Mouse (Mus musculus) limb, embryonic 11.5 days (tissue): ENCODE measurements around the gene Prima1. TPM values are rescaled to one million over a fixed set of nuclear protein-coding genes. Genes with fewer than 3 reads are reported as not detected.

Source experiments
- ATAC-seq: fragments of 200-750 bp; cut with Nextera tagmentation; 2 replicates; pipeline ENCODE4 v1.8.0; 2017; ENCODE audit warnings: low read depth; ENCODE audit not compliant: insufficient number of reproducible peaks, low FRiP score, low TSS enrichment
- DNase-seq: peaks from one replicate; pipeline ENCODE4 v3.0.0-alpha.2; 2015; ENCODE audit warnings: low spot score
- H3K27ac ChIP-seq: fragments of 300-500 bp; sonication (generic); replicated peaks from 2 replicates; pipeline ENCODE4 v1.5.1; 2014; ENCODE audit warnings: low read depth, mild to moderate bottlenecking, low read length
- H3K27me3 ChIP-seq: fragments of 300-500 bp; sonication (generic); 2 replicates; pipeline ENCODE4 v1.6.1; 2014; ENCODE audit warnings: mild to moderate bottlenecking, low read length, mixed read lengths; ENCODE audit not compliant: control insufficient read depth, insufficient read depth
- H3K36me3 ChIP-seq: fragments of 300-500 bp; sonication (generic); 2 replicates; pipeline ENCODE4 v1.6.1; 2014; ENCODE audit warnings: mild to moderate bottlenecking, low read length, moderate library complexity, mixed read lengths; ENCODE audit not compliant: control insufficient read depth, insufficient read depth
- H3K4me1 ChIP-seq: fragments of 300-500 bp; sonication (generic); 2 replicates; pipeline ENCODE4 v1.6.1; 2014; ENCODE audit warnings: low read length, mixed read lengths; ENCODE audit not compliant: control insufficient read depth, insufficient read depth
- H3K4me2 ChIP-seq: fragments of 300-500 bp; sonication (generic); 2 replicates; pipeline ENCODE4 v1.6.1; 2014; ENCODE audit warnings: low read depth, mild to moderate bottlenecking, moderate library complexity; ENCODE audit not compliant: severe bottlenecking
- H3K4me3 ChIP-seq: fragments of 300-500 bp; sonication (generic); 2 replicates; pipeline ENCODE4 v1.5.1; 2014; ENCODE audit warnings: low read depth, low read length
- H3K9ac ChIP-seq: fragments of 300-500 bp; sonication (generic); 2 replicates; pipeline ENCODE4 v1.6.1; 2014; ENCODE audit warnings: mild to moderate bottlenecking, low read length
- H3K9me3 ChIP-seq: fragments of 300-500 bp; sonication (generic); 2 replicates; pipeline ENCODE4 v1.6.1; 2016; ENCODE audit warnings: low read length; ENCODE audit not compliant: control insufficient read depth
- WGBS: fragments of 180-500 bp; shearing (Covaris S2); extraction: QIAGEN DNeasy Blood & Tissue Kit; methylation state at CpG from one replicate; pipeline ENCODE4 v1.1.7; 2014; 5-methylcytosine and 5-hydroxymethylcytosine counted together
- polyA plus RNA-seq: library from polyadenylated mRNA; unstranded; fragments of >200 nt; fragmentation: Nextera tagmentation; extraction: Ambion mirVana; gene quantifications from 2 replicates; pipeline ENCODE4 v1.2.1, GENCODE M21; 2014

Prima1 gene
- polyA plus RNA-seq, 1 experiment from 2014 or later, result 0.16 TPM

GRCm38 (mm10) chr12:103189771-103190170 is 52.2 kb downstream of the Prima1 start:
- no peak for ATAC-seq
- no peak overlapping the region for H3K27ac ChIP-seq
- WGBS, result 82% methylated on average over 12 of the region's 12 CpGs

DNA sequence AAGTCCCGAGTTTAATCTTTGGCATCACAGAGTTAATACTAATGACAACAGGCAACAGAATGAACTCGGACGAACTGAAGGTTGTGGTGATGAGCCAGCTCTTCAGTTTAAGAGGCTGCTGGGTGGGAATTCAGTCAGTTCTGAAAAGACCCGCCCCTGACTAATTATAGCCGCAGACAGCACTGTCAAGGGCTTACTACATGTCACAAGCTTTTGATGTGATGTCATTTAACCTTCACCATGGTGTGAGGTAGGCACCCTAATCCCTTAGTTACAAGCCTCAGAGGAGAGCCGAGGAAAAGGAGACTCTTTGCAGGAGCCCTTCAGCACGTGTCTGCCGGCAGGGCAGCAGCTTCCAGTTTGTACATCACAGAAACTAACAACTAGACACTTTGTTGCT is 53.7 kb downstream of the Prima1 start:
- ATAC-seq (no peak), DNase-seq (no peak)
- Histone ChIP-seq H3K9me3 (no peaks in the 10 kb centered on the region), H3K36me3 (no peaks in the 10 kb centered on the region), H3K4me3 (no peak overlapping the region), H3K4me1 (0 out of 2 replicates have a peak, but pooled peaks cover 3% of the 10 kb centered on the region), H3K27ac (no peak overlapping the region), H3K27me3 (no peaks in the 10 kb centered on the region), H3K4me2 (no peak overlapping the region), H3K9ac (no peak overlapping the region)
- 60% methylated on average over 8 of the region's 8 CpGs for WGBS

More at GRCm38 (mm10) chr12:103189771-103190170, 52.2 kb downstream of the Prima1 start:
- H3K9me3 ChIP-seq, result no peaks in the 10 kb centered on the region
- no peaks in the 10 kb centered on the region for H3K27me3 ChIP-seq
- no peaks in the 10 kb centered on the region for H3K36me3 ChIP-seq
- H3K9ac ChIP-seq, result no peak overlapping the region
- no peak overlapping the region for H3K4me3 ChIP-seq
- H3K4me2 ChIP-seq, result no peak overlapping the region
- no peak for DNase-seq
- 0 out of 2 replicates have a peak, but pooled peaks cover 3% of the 10 kb centered on the region for H3K4me1 ChIP-seq

- 79% methylated on average over 7 of the region's 7 CpGs for WGBS
- 0 out of 2 replicates have a peak, but pooled peaks cover 3% of the 10 kb centered on the region for H3K4me1 ChIP-seq
- no peak for ATAC-seq
- no peak overlapping the region for H3K27ac ChIP-seq
- no peaks in the 10 kb centered on the region for H3K27me3 ChIP-seq
- H3K36me3 ChIP-seq, result no peaks in the 10 kb centered on the region
- H3K4me3 ChIP-seq, result no peak overlapping the region
- H3K4me2 ChIP-seq, result no peak overlapping the region
- H3K9me3 ChIP-seq, result no peaks in the 10 kb centered on the region
- H3K9ac ChIP-seq, result no peak overlapping the region
- DNase-seq, result no peak
Observed at GRCm38 (mm10) chr12:103187020-103187419, 54.9 kb downstream of the Prima1 start.

GRCm38 (mm10) chr12:103183057-103183456 is 58.9 kb downstream of the Prima1 start:
- H3K4me2 ChIP-seq, result no peak overlapping the region
- 4% methylated on average over 7 of the region's 7 CpGs for WGBS
- H3K9me3 ChIP-seq, result no peaks in the 10 kb centered on the region
- H3K27me3 ChIP-seq, result no peaks in the 10 kb centered on the region
- no peaks in the 10 kb centered on the region for H3K36me3 ChIP-seq
- H3K4me1 ChIP-seq, result no peaks in the 10 kb centered on the region
- ATAC-seq, result no peak
- no peak overlapping the region for H3K27ac ChIP-seq
- no peak overlapping the region for H3K4me3 ChIP-seq
- no peak overlapping the region for H3K9ac ChIP-seq
- no peak for DNase-seq

GRCm38 (mm10) chr12:103168892-103169291 is 73.1 kb downstream of the Prima1 start:
- Histone ChIP-seq H3K4me2 (no peak overlapping the region), H3K27me3 (no peaks in the 10 kb centered on the region), H3K4me1 (no peaks in the 10 kb centered on the region), H3K9me3 (no peaks in the 10 kb centered on the region), H3K27ac (no peak overlapping the region), H3K36me3 (no peaks in the 10 kb centered on the region), H3K4me3 (no peak overlapping the region), H3K9ac (no peak overlapping the region)
- DNase-seq (no peak), ATAC-seq (no peak)
- 63% methylated on average over 12 of the region's 12 CpGs for WGBS

- 58% methylated on average over 14 of the region's 14 CpGs for WGBS
- no peak for DNase-seq
- Histone ChIP-seq H3K27ac (no peak overlapping the region), H3K27me3 (no peaks in the 10 kb centered on the region), H3K4me2 (no peak overlapping the region), H3K36me3 (no peaks in the 10 kb centered on the region), H3K9me3 (no peaks in the 10 kb centered on the region), H3K4me1 (no peaks in the 10 kb centered on the region), H3K9ac (no peak overlapping the region), H3K4me3 (no peak overlapping the region)
- ATAC-seq, result no peak
Observed at GRCm38 (mm10) chr12:103164101-103165030, 77.6 kb downstream of the Prima1 start.

DNA sequence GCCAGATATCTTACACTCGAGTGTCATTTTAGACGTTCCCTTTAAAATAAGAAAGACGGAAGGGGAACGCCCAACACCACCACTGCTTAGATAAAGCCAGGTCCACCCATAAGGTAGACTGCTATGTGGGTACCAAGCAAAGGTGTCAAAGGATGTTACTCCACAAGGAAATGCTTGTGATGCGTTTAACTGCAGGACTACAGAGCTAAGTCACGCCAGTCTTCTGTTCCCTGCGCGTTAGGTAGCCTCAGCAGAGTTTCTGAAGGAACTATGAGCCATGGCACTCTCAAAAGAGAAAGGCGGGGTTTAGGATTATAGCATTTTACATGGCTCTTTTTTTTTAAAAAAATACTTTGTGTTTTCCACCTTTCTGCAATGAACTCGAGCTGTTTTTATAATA is 78.4 kb downstream of the Prima1 start:
- no peak overlapping the region for H3K27ac ChIP-seq
- no peak overlapping the region for H3K4me2 ChIP-seq
- H3K4me3 ChIP-seq, result no peak overlapping the region
- no peak for ATAC-seq
- no peak for DNase-seq
- H3K27me3 ChIP-seq, result no peaks in the 10 kb centered on the region
- no peaks in the 10 kb centered on the region for H3K4me1 ChIP-seq
- H3K36me3 ChIP-seq, result no peaks in the 10 kb centered on the region
- no peak overlapping the region for H3K9ac ChIP-seq
- 85% methylated on average over 10 of the region's 10 CpGs for WGBS
- no peaks in the 10 kb centered on the region for H3K9me3 ChIP-seq

DNA sequence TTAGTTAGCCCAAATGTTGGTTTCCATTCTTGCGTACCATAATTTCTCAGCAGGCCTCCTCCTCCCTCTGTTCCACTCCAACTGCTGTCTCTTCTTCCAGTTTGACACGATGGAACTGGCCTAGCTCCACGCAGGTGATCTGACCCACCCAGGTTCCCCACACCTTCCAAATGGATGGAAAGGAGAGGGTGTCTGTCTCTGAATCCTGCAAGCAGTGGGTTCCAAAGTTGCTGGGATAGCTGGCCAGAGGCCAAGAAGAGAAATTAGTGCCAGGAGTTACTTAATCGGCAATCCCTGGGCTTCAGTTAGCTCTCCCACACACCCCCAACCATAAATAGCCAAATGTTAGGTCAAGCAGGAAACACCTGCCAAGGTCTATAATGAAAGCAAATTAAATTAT is 81.2 kb downstream of the Prima1 start:
- Histone ChIP-seq H3K27ac (no peak overlapping the region), H3K9ac (no peak overlapping the region), H3K36me3 (no peaks in the 10 kb centered on the region), H3K27me3 (no peaks in the 10 kb centered on the region), H3K4me1 (no peaks in the 10 kb centered on the region), H3K9me3 (no peaks in the 10 kb centered on the region), H3K4me3 (no peak overlapping the region), H3K4me2 (no peak overlapping the region)
- 80% methylated on average over 4 of the region's 4 CpGs for WGBS
- DNase-seq (no peak), ATAC-seq (no peak)
